Mouse (Mus musculus): ENCODE data around the gene Cd207. TPM values are rescaled to one million over a fixed set of nuclear protein-coding genes. Genes with fewer than 3 reads are reported as not detected.

Cd207 gene
- polyA plus RNA-seq, 1 experiment from 2014 or later = not detected

Other genes with a start within 250 kb of the Cd207 start
- 37.3 and 38.3 TPM in 2 replicates for gene Tet3, start 218.8 kb downstream of the Cd207 start, polyA plus RNA-seq (2016; fragmentation: Nextera tagmentation; extraction: Ambion mirVana)
- gene Dguok, start 170.9 kb downstream of the Cd207 start, polyA plus RNA-seq (2016; fragmentation: Nextera tagmentation; extraction: Ambion mirVana) = 62.3 and 63.6 TPM in 2 replicates
- gene Actg2, start 141.6 kb downstream of the Cd207 start, polyA plus RNA-seq (2016; fragmentation: Nextera tagmentation; extraction: Ambion mirVana) = 0.12 and 0.26 TPM in 2 replicates
- gene Stambp, start 105.1 kb downstream of the Cd207 start, polyA plus RNA-seq (2016; fragmentation: Nextera tagmentation; extraction: Ambion mirVana) = 12.7 and 13.9 TPM in 2 replicates
- gene Clec4f, start 21.7 kb downstream of the Cd207 start, polyA plus RNA-seq (2016; fragmentation: Nextera tagmentation; extraction: Ambion mirVana) = not detected in 2 replicates
- 3.3 and 4.4 TPM in 2 replicates for gene Vax2, start 33.4 kb upstream of the Cd207 start, polyA plus RNA-seq (2016; fragmentation: Nextera tagmentation; extraction: Ambion mirVana)
- not detected in 2 replicates for gene Atp6v1b1, start 65.1 kb upstream of the Cd207 start, polyA plus RNA-seq (2016; fragmentation: Nextera tagmentation; extraction: Ambion mirVana)
- 0.09 and 0.18 TPM in 2 replicates for gene Ankrd53, start 84.8 kb upstream of the Cd207 start, polyA plus RNA-seq (2016; fragmentation: Nextera tagmentation; extraction: Ambion mirVana)
- 80.7 and 85.0 TPM in 2 replicates for gene Tex261, start 98.0 kb upstream of the Cd207 start, polyA plus RNA-seq (2016; fragmentation: Nextera tagmentation; extraction: Ambion mirVana)
- gene Nagk, start 117.1 kb upstream of the Cd207 start, polyA plus RNA-seq (2016; fragmentation: Nextera tagmentation; extraction: Ambion mirVana) = 20.8 and 23.0 TPM in 2 replicates
- gene Paip2b, start 153.9 kb upstream of the Cd207 start, polyA plus RNA-seq (2016; fragmentation: Nextera tagmentation; extraction: Ambion mirVana) = 21.3 and 22.7 TPM in 2 replicates
- gene Zfp638, start 189.3 kb upstream of the Cd207 start, polyA plus RNA-seq (2016; fragmentation: Nextera tagmentation; extraction: Ambion mirVana) = 69.9 and 74.9 TPM in 2 replicates

All from forebrain, embryonic 10.5 days (tissue).